In the genomic region with DNA sequence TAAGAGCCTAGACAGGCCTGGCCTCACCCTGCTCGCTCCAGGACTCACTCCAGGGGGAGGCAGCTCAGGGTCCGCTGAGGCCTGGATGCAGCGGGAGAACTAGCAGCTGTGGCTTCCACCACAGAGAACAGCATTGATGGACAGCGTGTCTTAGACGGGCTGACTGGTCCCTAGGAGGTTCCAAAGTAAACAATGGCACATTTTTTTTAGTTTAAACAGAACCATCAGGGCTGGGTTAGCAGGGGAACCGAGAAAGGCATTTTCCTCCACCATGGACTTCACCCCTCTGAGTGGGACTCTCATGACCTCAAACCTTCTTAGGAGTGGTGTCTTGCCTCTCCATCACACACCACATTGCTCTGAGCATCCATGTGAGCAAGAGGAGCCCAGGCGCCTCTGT, we compare ENCODE assay signal across 14 mouse cellular contexts. TPM values are rescaled to one million over a fixed set of nuclear protein-coding genes. Genes with fewer than 3 reads are reported as not detected.
DNase-seq lines count a peak whose midpoint lies in the region; ATAC-seq and TF ChIP-seq lines count a peak whose summit lies in the region.
"Had no signal": no experiment of that assay in that cellular context is flagged by ENCODE, and none has a peak within 500 bp of the region (broad histone marks: within the 10 kb centered on the region; RNA-seq: fewer than 3 reads in every experiment).

No protein-coding gene starts in this region.

- no peaks in the 10 kb centered on the region for H3K27me3 ChIP-seq in lung, embryonic 14.5 days (ENCODE audit: insufficient read depth, low read length)
- H3K27me3 ChIP-seq in heart, postnatal 0 days (ENCODE audit: control insufficient read depth, insufficient read depth, low read length), result no peaks in the 10 kb centered on the region
- no peaks in the 10 kb centered on the region for H3K27me3 ChIP-seq in small intestine, adult 2 months (ENCODE audit: control insufficient read depth, insufficient read depth, low read length)
- H3K27me3 ChIP-seq in limb, embryonic 10.5 days (ENCODE audit: low read depth, poor library complexity, severe bottlenecking), result no peaks in the 10 kb centered on the region
- H3K27me3 ChIP-seq: midbrain, embryonic 13.5 days had no signal

- peaks cover 17% of the 10 kb centered on the region for H3K4me1 ChIP-seq in lung, embryonic 14.5 days (ENCODE audit: insufficient read depth)
- peaks cover 36% of the 10 kb centered on the region for H3K4me1 ChIP-seq in heart, postnatal 0 days (ENCODE audit: control insufficient read depth, insufficient read depth)
- peaks cover 4% of the 10 kb centered on the region for H3K4me1 ChIP-seq in small intestine, adult 2 months (ENCODE audit: control insufficient read depth, insufficient read depth, insufficient read length, low read length)
- H3K4me1 ChIP-seq in limb, embryonic 10.5 days, result no peaks in the 10 kb centered on the region

- peak; percentile 85 for ATAC-seq in lung, embryonic 14.5 days (ENCODE audit: insufficient read depth)
- 0 out of 2 replicates have a peak, but pooled peaks have one; percentile 7 for ATAC-seq in heart, postnatal 0 days (ENCODE audit: insufficient read depth, low read depth)
- ATAC-seq: midbrain, embryonic 13.5 days had no signal

- H3K4me3 ChIP-seq in lung, embryonic 14.5 days (ENCODE audit: low read depth, low read length), result no peak overlapping the region
- H3K4me3 ChIP-seq in heart, postnatal 0 days (ENCODE audit: low read depth, low read length), result no peak overlapping the region
- H3K4me3 ChIP-seq in small intestine, adult 2 months (ENCODE audit: low read depth, low read length), result no peak overlapping the region
- no peak overlapping the region for H3K4me3 ChIP-seq in limb, embryonic 10.5 days
- H3K4me3 ChIP-seq: midbrain, embryonic 13.5 days had no signal

- TF ChIP-seq POLR2A in small intestine, adult 2 months (IDR thresholded peaks at IDR 0.05; ENCODE audit: low read depth, low read length), result no peak

- peak overlapping the region; percentile 48 for H3K27ac ChIP-seq in lung, embryonic 14.5 days (ENCODE audit: low read depth)
- H3K27ac ChIP-seq in heart, postnatal 0 days (ENCODE audit: low read depth), result peak overlapping the region; percentile 94
- peak overlapping the region; percentile 7; the same call in 1 of the 2 replicates for H3K27ac ChIP-seq in small intestine, adult 2 months (ENCODE audit: insufficient read depth, low read depth, low read length)
- H3K27ac ChIP-seq in limb, embryonic 10.5 days, result no peak overlapping the region
- H3K27ac ChIP-seq: midbrain, embryonic 13.5 days had no signal

- WGBS in lung, embryonic 14.5 days, result 12% methylated on average over 7 of the region's 7 CpGs
- 42% methylated on average over 7 of the region's 7 CpGs for WGBS in heart, postnatal 0 days
- 41% methylated on average over 7 of the region's 7 CpGs for WGBS in small intestine, adult 2 months
- WGBS in limb, embryonic 10.5 days, result 58% methylated on average over 7 of the region's 7 CpGs

- no peak for TF ChIP-seq EP300 in heart, postnatal 0 days (IDR thresholded peaks at IDR 0.05; ENCODE audit: low read depth)

- no peaks in the 10 kb centered on the region for H3K9me3 ChIP-seq in lung, embryonic 14.5 days (ENCODE audit: low read depth, low read length)
- H3K9me3 ChIP-seq in heart, postnatal 0 days (replicated peaks; ENCODE audit: control insufficient read depth, low read length), result no peaks in the 10 kb centered on the region
- no peaks in the 10 kb centered on the region for H3K9me3 ChIP-seq in limb, embryonic 10.5 days (replicated peaks)
- H3K9me3 ChIP-seq: midbrain, embryonic 13.5 days had no signal

- H3K36me3 ChIP-seq in lung, embryonic 14.5 days (ENCODE audit: insufficient read depth), result peaks cover 14% of the 10 kb centered on the region
- peaks cover 21% of the 10 kb centered on the region for H3K36me3 ChIP-seq in heart, postnatal 0 days (replicated peaks; ENCODE audit: control insufficient read depth, insufficient read depth, low read length)
- peaks cover 2% of the 10 kb centered on the region; the same call in 1 of the 2 replicates for H3K36me3 ChIP-seq in small intestine, adult 2 months (ENCODE audit: control insufficient read depth, insufficient read depth, low read length)
- H3K36me3 ChIP-seq in limb, embryonic 10.5 days, result peaks cover 21% of the 10 kb centered on the region

- no peak overlapping the region for H3K9ac ChIP-seq in lung, embryonic 14.5 days
- H3K9ac ChIP-seq in heart, postnatal 0 days (replicated peaks; ENCODE audit: low read depth, low read length), result no peak overlapping the region
- H3K9ac ChIP-seq: midbrain, embryonic 13.5 days had no signal

- TF ChIP-seq CTCF in lung, embryonic 14.5 days (IDR thresholded peaks at IDR 0.05; ENCODE audit: low read depth), result peak; percentile 36
- no peak for TF ChIP-seq CTCF in heart, postnatal 0 days (IDR thresholded peaks at IDR 0.05; ENCODE audit: low read depth)
- no peak for TF ChIP-seq CTCF in small intestine, adult 2 months (IDR thresholded peaks at IDR 0.05; ENCODE audit: extremely low read depth, insufficient read length, insufficient replicate concordance, low read depth, low read length)

- no peak overlapping the region for H3K4me2 ChIP-seq in lung, embryonic 14.5 days
- H3K4me2 ChIP-seq in heart, postnatal 0 days (ENCODE audit: low read depth, low read length), result no peak overlapping the region
- H3K4me2 ChIP-seq: midbrain, embryonic 13.5 days had no signal

- DNase-seq in heart, adult 11 months, result peak; percentile 94
- no peak for DNase-seq in heart, postnatal 4 days
- DNase-seq in lung, embryonic 14.5 days, result peak; percentile 88
- DNase-seq in lung, adult 18-20 months, result no peak
- no peak for DNase-seq in heart, postnatal 0 days (ENCODE audit: low spot score)
- no peak for DNase-seq in limb, embryonic 10.5 days (ENCODE audit: low spot score)
- no peak for DNase-seq in left cerebral cortex, adult 9 months (ENCODE audit: low spot score in 2 of 2)
- DNase-seq: adrenal gland, postnatal 14 days; cerebellum, adult 2 months had no signal

RNA-seq across cellular contexts. Expression of gene 2310022B05Rik, which starts 31.2 kb away (rescaled TPM):
- total RNA-seq in heart, postnatal 4 days (2021), result 100 to 1,000 TPM; 173 to 189 TPM
- 45.6 and 46.0 TPM in 2 replicates for polyA plus RNA-seq in lung, embryonic 14.5 days (2014; fragmentation: Nextera tagmentation; extraction: Ambion mirVana)
- 144 and 164 TPM in 2 replicates for total RNA-seq in heart, postnatal 0 days (2014; rRNA removed; ENCODE audit: low replicate concordance)
- polyA plus RNA-seq in heart, postnatal 0 days (2015; fragmentation: Nextera tagmentation; extraction: Ambion mirVana), result 29.8 and 30.7 TPM in 2 replicates
- polyA plus RNA-seq in small intestine, adult 2 months (2012; rRNA removed), result 11.7 and 35.0 TPM in 2 replicates
- 22.7 and 23.5 TPM in 2 replicates for polyA plus RNA-seq in limb, embryonic 10.5 days (2016; fragmentation: Nextera tagmentation; extraction: Ambion mirVana)

RNA-seq across cellular contexts. Expression of gene Capn9, which starts 56.1 kb away (rescaled TPM):
- total RNA-seq in heart, postnatal 4 days (2021), result under 1 TPM in 1 of 2 experiments, not detected in 1; 0.11 TPM
- polyA plus RNA-seq in lung, embryonic 14.5 days (2014; fragmentation: Nextera tagmentation; extraction: Ambion mirVana), result 0.45 and 0.60 TPM in 2 replicates
- not detected in 2 replicates for total RNA-seq in heart, postnatal 0 days (2014; rRNA removed; ENCODE audit: low replicate concordance)
- 0.26 and 0.33 TPM in 2 replicates for polyA plus RNA-seq in heart, postnatal 0 days (2015; fragmentation: Nextera tagmentation; extraction: Ambion mirVana)
- 8.2 and 11.4 TPM in 2 replicates for polyA plus RNA-seq in small intestine, adult 2 months (2012; rRNA removed)
- polyA plus RNA-seq in limb, embryonic 10.5 days (2016; fragmentation: Nextera tagmentation; extraction: Ambion mirVana), result not detected in 2 replicates
- total RNA-seq: adrenal gland, postnatal 14 days; gastrocnemius, postnatal 4 days; liver, adult 2 months had no signal
- polyA plus RNA-seq: C2C12; liver, adult 2 months had no signal

Comparison
In these comparisons a context has a peak if more than half of its experiments do, and no peak if none do; other contexts are left out.
1. DNase-seq: peak in heart, adult 11 months (single experiment) and lung, embryonic 14.5 days (single experiment); none in heart, postnatal 4 days (single experiment), lung, adult 18-20 months (0 of 2), heart, postnatal 0 days (single experiment), limb, embryonic 10.5 days (single experiment) and left cerebral cortex, adult 9 months (0 of 2).